Mouse (Mus musculus): Measurements from ENCODE around the gene Kazn. TPM values are rescaled to one million over a fixed set of nuclear protein-coding genes. Genes with fewer than 3 reads are reported as not detected.
A peak's percentile ranks its signal among the peaks of the same experiment; 100 is the strongest.

The Kazn gene
- total and polyA plus RNA-seq, 3 experiments = 1.3 to 9.7 (median 4.2) TPM

DNA sequence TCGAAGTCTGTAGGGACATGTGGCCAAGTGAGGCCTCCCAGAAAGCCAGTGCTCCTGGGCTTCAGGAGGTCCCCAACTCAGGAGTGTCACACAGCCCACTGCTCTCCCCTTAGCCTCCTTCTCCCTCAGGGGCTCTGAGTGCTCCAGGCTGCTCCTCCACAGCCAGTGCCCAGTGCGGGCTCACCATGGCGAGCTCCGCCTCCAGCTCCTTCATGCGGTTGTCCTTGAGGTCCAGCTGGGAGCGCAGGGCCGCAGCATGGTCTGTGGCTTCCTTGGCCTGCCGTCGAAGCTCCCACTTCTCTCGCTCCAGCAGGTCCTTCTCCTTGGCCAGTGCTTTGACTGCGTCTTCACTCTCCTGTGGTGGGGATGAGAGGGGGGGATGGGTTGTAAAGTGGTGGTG lies 85.0 kb downstream of the Kazn start:
- Histone ChIP-seq H3K36me3 (replicated peaks in 1 of 2; ENCODE audit: control insufficient read depth in 1 of 2, insufficient read depth in 1 of 2, low read length in 1 of 2) (peaks cover 8 to 75% of the 10 kb centered on the region in 2 experiments), H3K27me3 (replicated peaks) (no peaks in the 10 kb centered on the region), H3K9me3 (replicated peaks; ENCODE audit: low read length) (peaks cover 2% of the 10 kb centered on the region), H3K4me1 (ENCODE audit: control insufficient read depth in 1 of 2, insufficient read depth in 2 of 2) (peaks cover 12 to 39% of the 10 kb centered on the region in 2 experiments), H3K9ac (ENCODE audit: insufficient read depth, low read depth) (no peak overlapping the region), H3K79me2 (replicated peaks; ENCODE audit: control insufficient read depth, extremely low read depth, insufficient read depth, poor library complexity, severe bottlenecking) (no peaks in the 10 kb centered on the region), H3K4me2 (ENCODE audit: insufficient read depth, low read depth, poor library complexity, severe bottlenecking) (no peak overlapping the region), H3K4me3 (replicated peaks in 1 of 3; ENCODE audit: low read depth in 2 of 3, low read length in 2 of 3, poor library complexity in 1 of 3) (no peak overlapping the region), H3K27ac (ENCODE audit: insufficient read depth, low read depth) (no peak overlapping the region)
- TF ChIP-seq TBP (conservative IDR thresholded peaks at IDR 0.05; ENCODE audit: low read depth, low read length) = no peak
- no peak for TF ChIP-seq RCOR1 (conservative IDR thresholded peaks at IDR 0.05; ENCODE audit: low read depth, low read length)
- no peak for TF ChIP-seq PAX5 (IDR thresholded peaks at IDR 0.05; ENCODE audit: low read length)
- no peak for TF ChIP-seq CHD2 (IDR thresholded peaks at IDR 0.05; ENCODE audit: low read length)
- TF ChIP-seq ZC3H11A (IDR thresholded peaks at IDR 0.05; ENCODE audit: low read depth, low read length) = no peak
- no peak for TF ChIP-seq SIN3A (IDR thresholded peaks at IDR 0.05; ENCODE audit: low read length)
- no peak for TF ChIP-seq IRF4 (IDR thresholded peaks at IDR 0.05; ENCODE audit: low read depth, low read length)
- TF ChIP-seq EP300 (IDR thresholded peaks at IDR 0.05; ENCODE audit: low read length) = no peak
- no peak for TF ChIP-seq POLR2AphosphoS2 (IDR thresholded peaks at IDR 0.05; ENCODE audit: low read depth, low read length)
- no peak for TF ChIP-seq E2F4 (IDR thresholded peaks at IDR 0.05; ENCODE audit: insufficient replicate concordance, low read depth, low read length)
- TF ChIP-seq NRF1 (IDR thresholded peaks at IDR 0.05; ENCODE audit: low read depth, low read length) = no peak
- TF ChIP-seq ZKSCAN1 (IDR thresholded peaks at IDR 0.05; ENCODE audit: borderline replicate concordance, low read depth, low read length) = no peak
- no peak for TF ChIP-seq HCFC1 (IDR thresholded peaks at IDR 0.05; ENCODE audit: low read depth, low read length)
- TF ChIP-seq JUND (conservative IDR thresholded peaks at IDR 0.05; ENCODE audit: low read depth, low read length) = no peak
- no peak for TF ChIP-seq USF2 (conservative IDR thresholded peaks at IDR 0.05; ENCODE audit: low read depth, low read length)
- TF ChIP-seq UBTF (IDR thresholded peaks at IDR 0.05; ENCODE audit: low read depth, low read length) = no peak
- TF ChIP-seq POLR2A (IDR thresholded peaks at IDR 0.05; ENCODE audit: low read depth, low read length) = no peak
- no peak for DNase-seq (ENCODE audit: extremely low read depth)
- dilution Hi-C loops (cut with MboI; ENCODE audit: extremely low pct_ligation_motif_present, extremely low pct_unique_long_range_greater_than_20kb, low sequenced_read_pairs) (no loop called here), in situ Hi-C loops (cut with MboI; ENCODE audit: low pct_ligation_motif_present, low pct_unique_long_range_greater_than_20kb, low sequenced_read_pairs) (loop anchor here (25.0 kb wide), 2 partner anchors 258 to 1083 kb away; no protein-coding TSS in a partner anchor)

DNA sequence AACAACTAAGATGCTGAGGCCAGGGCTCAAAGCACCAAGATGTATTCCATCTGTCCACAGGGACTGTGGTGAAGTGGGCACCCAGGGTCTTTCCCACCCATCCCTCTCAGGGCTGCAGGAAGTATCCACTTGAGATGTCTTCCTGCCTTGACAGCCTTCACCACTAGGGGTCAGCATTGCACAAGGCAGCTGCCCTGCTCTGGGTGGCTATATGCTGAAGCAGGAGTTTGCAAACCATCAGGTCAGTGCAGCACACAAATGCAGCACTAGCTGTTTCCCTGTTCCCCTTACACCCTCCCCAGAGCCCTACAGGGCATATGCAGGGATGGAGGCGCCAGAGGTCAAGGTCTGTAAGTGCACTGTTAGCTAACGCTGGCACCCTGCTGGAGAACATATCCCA lies 85.7 kb downstream of the Kazn start:
- dilution Hi-C loops (cut with MboI; ENCODE audit: extremely low pct_ligation_motif_present, extremely low pct_unique_long_range_greater_than_20kb, low sequenced_read_pairs) = no loop called here

More for the DNA sequence above, 85.7 kb downstream of the Kazn start:
- Histone ChIP-seq H3K79me2 (replicated peaks; ENCODE audit: control insufficient read depth, extremely low read depth, insufficient read depth, poor library complexity, severe bottlenecking) (no peaks in the 10 kb centered on the region), H3K27me3 (replicated peaks) (no peaks in the 10 kb centered on the region), H3K4me3 (replicated peaks in 1 of 3; ENCODE audit: low read depth in 2 of 3, low read length in 2 of 3, poor library complexity in 1 of 3) (no peak overlapping the region), H3K4me1 (ENCODE audit: control insufficient read depth in 1 of 2, insufficient read depth in 2 of 2) (peaks cover 12 to 39% of the 10 kb centered on the region in 2 experiments), H3K4me2 (ENCODE audit: insufficient read depth, low read depth, poor library complexity, severe bottlenecking) (no peak overlapping the region), H3K9me3 (replicated peaks; ENCODE audit: low read length) (peaks cover 1% of the 10 kb centered on the region), H3K27ac (ENCODE audit: insufficient read depth, low read depth) (no peak overlapping the region), H3K9ac (ENCODE audit: insufficient read depth, low read depth) (no peak overlapping the region), H3K36me3 (replicated peaks in 1 of 2; ENCODE audit: control insufficient read depth in 1 of 2, insufficient read depth in 1 of 2, low read length in 1 of 2) (peaks cover 12 to 75% of the 10 kb centered on the region in 2 experiments)
- peak; percentile 38; the same call in 1 of the 2 replicates for TF ChIP-seq MEF2A (IDR thresholded peaks at IDR 0.05; ENCODE audit: borderline replicate concordance, low read depth, low read length)
- TF ChIP-seq ZC3H11A (IDR thresholded peaks at IDR 0.05; ENCODE audit: low read depth, low read length) = peak; percentile 88
- TF ChIP-seq CTCF (conservative IDR thresholded peaks at IDR 0.05 in 1 of 2, IDR thresholded peaks at IDR 0.05 in 1 of 2; ENCODE audit: low read depth in 2 of 2, low read length in 2 of 2) = peak; percentile 89 to 91
- TF ChIP-seq RCOR1 (conservative IDR thresholded peaks at IDR 0.05; ENCODE audit: low read depth, low read length) = 0 out of 2 replicates have a peak, but pooled peaks have one; percentile 29
- peak; percentile 49; the same call in 1 of the 2 replicates for TF ChIP-seq NELFE (IDR thresholded peaks at IDR 0.05; ENCODE audit: low read depth, low read length)
- 0 out of 2 replicates have a peak, but pooled peaks have one; percentile 33 for TF ChIP-seq TCF12 (IDR thresholded peaks at IDR 0.05; ENCODE audit: low read depth, low read length)
- TF ChIP-seq MAZ (IDR thresholded peaks at IDR 0.05; ENCODE audit: low read depth, low read length) = no peak
- no peak for TF ChIP-seq KAT2A (IDR thresholded peaks at IDR 0.05; ENCODE audit: insufficient replicate concordance, low read length)
- peak; percentile 97 for TF ChIP-seq SMC3 (IDR thresholded peaks at IDR 0.05; ENCODE audit: low read depth, low read length)
- no peak for TF ChIP-seq PAX5 (IDR thresholded peaks at IDR 0.05; ENCODE audit: low read length)
- TF ChIP-seq HCFC1 (IDR thresholded peaks at IDR 0.05; ENCODE audit: low read depth, low read length) = no peak
- TF ChIP-seq IRF4 (IDR thresholded peaks at IDR 0.05; ENCODE audit: low read depth, low read length) = peak; percentile 46; the same call in 1 of the 2 replicates
- TF ChIP-seq MAFK (IDR thresholded peaks at IDR 0.05; ENCODE audit: insufficient replicate concordance, low read length) = peak; percentile 54; the same call in 1 of the 2 replicates
- no peak for TF ChIP-seq ZNF384 (IDR thresholded peaks at IDR 0.05; ENCODE audit: low read depth, low read length)
- 0 out of 2 replicates have a peak, but pooled peaks have one; percentile 36 for TF ChIP-seq MYC (IDR thresholded peaks at IDR 0.05; ENCODE audit: low read depth, low read length)
- peak; percentile 89 for TF ChIP-seq RAD21 (IDR thresholded peaks at IDR 0.05; ENCODE audit: low read depth, low read length)
- peak; percentile 58 for TF ChIP-seq ELF1 (IDR thresholded peaks at IDR 0.05; ENCODE audit: low read depth, low read length)
- no peak for TF ChIP-seq BHLHE40 (IDR thresholded peaks at IDR 0.05; ENCODE audit: low read depth, low read length)
- no peak for TF ChIP-seq GABPA (IDR thresholded peaks at IDR 0.05; ENCODE audit: insufficient replicate concordance, low read depth, low read length)
- in situ Hi-C loops (cut with MboI; ENCODE audit: low pct_ligation_motif_present, low pct_unique_long_range_greater_than_20kb, low sequenced_read_pairs) = loop anchor here (25.0 kb wide), 2 partner anchors 259 to 1084 kb away; no protein-coding TSS in a partner anchor
- peak; percentile 86 for DNase-seq (ENCODE audit: extremely low read depth)

Measured in CH12.LX (cell line).